Mouse (Mus musculus) stomach, embryonic 14.5 days (tissue): ENCODE data around the gene Hydin. TPM values are rescaled to one million over a fixed set of nuclear protein-coding genes. Genes with fewer than 3 reads are reported as not detected.

Experiments
- ATAC-seq: fragments of 200-750 bp; cut with Nextera tagmentation; 2 replicates; pipeline ENCODE4 v1.8.0; 2017; ENCODE audit warnings: low read depth, moderate TSS enrichment; ENCODE audit not compliant: insufficient number of reproducible peaks, insufficient read depth, low FRiP score
- H3K27ac ChIP-seq: fragments of 300-500 bp; sonication (generic); 2 replicates; pipeline ENCODE4 v1.5.1; 2014; ENCODE audit warnings: mild to moderate bottlenecking, low read length, moderate library complexity, mixed read lengths
- H3K27me3 ChIP-seq: fragments of 300-500 bp; sonication (generic); 2 replicates; pipeline ENCODE4 v1.6.1; 2014; ENCODE audit warnings: low read length, control low read depth, mixed read lengths; ENCODE audit not compliant: control insufficient read depth, insufficient read depth
- H3K36me3 ChIP-seq: fragments of 300-500 bp; sonication (generic); 2 replicates; pipeline ENCODE4 v1.6.1; 2014; ENCODE audit warnings: mild to moderate bottlenecking, control low read depth, low read length, moderate library complexity, mixed read lengths; ENCODE audit not compliant: control insufficient read depth, insufficient read depth
- H3K4me1 ChIP-seq: fragments of 300-500 bp; sonication (generic); 2 replicates; pipeline ENCODE4 v1.6.1; 2014; ENCODE audit warnings: low read length, control low read depth, mixed read lengths; ENCODE audit not compliant: control insufficient read depth, insufficient read depth
- H3K4me2 ChIP-seq: fragments of 300-500 bp; sonication (generic); replicated peaks from 2 replicates; pipeline ENCODE4 v1.6.1; 2014; ENCODE audit warnings: low read depth, low read length, control low read depth
- H3K4me3 ChIP-seq: fragments of 300-500 bp; sonication (generic); 2 replicates; pipeline ENCODE4 v1.5.1; 2014; ENCODE audit warnings: low read depth, low read length, control low read depth
- H3K9ac ChIP-seq: fragments of 300-500 bp; sonication (generic); replicated peaks from 2 replicates; pipeline ENCODE4 v1.6.1; 2014; ENCODE audit warnings: low read depth, mild to moderate bottlenecking, control low read depth, low read length, moderate library complexity, mixed read lengths
- H3K9me3 ChIP-seq: fragments of 300-500 bp; sonication (generic); 2 replicates; pipeline ENCODE4 v1.6.1; 2016; ENCODE audit warnings: low read depth, low read length, control low read depth; ENCODE audit not compliant: control insufficient read depth
- WGBS: fragments of 180-500 bp; shearing (Covaris S2); extraction: QIAGEN DNeasy Blood & Tissue Kit; methylation state at CpG from one replicate; pipeline ENCODE4 v1.1.7; 2014; 5-methylcytosine and 5-hydroxymethylcytosine counted together
- polyA plus RNA-seq: library from polyadenylated mRNA; unstranded; fragments of >200 nt; fragmentation: Nextera tagmentation; extraction: Ambion mirVana; gene quantifications from 2 replicates; pipeline ENCODE4 v1.2.1, GENCODE M21; 2014

The Hydin gene
- polyA plus RNA-seq, 1 experiment from 2014 or later: 0.51 TPM

- WGBS: 73% methylated on average over 9 of the region's 9 CpGs
- Histone ChIP-seq H3K9ac (no peak overlapping the region), H3K4me3 (no peak overlapping the region), H3K4me2 (no peak overlapping the region), H3K27me3 (no peaks in the 10 kb centered on the region), H3K27ac (no peak overlapping the region), H3K4me1 (no peaks in the 10 kb centered on the region), H3K36me3 (no peaks in the 10 kb centered on the region), H3K9me3 (no peaks in the 10 kb centered on the region)
- ATAC-seq: no peak
Observed at GRCm38 (mm10) chr8:110465606-110466005, 198.8 kb downstream of the Hydin start.

GRCm38 (mm10) chr8:110477256-110477655, 210.5 kb downstream of the Hydin start:
- H3K4me2 ChIP-seq: no peak overlapping the region
- H3K36me3 ChIP-seq: no peaks in the 10 kb centered on the region
- no peak overlapping the region for H3K27ac ChIP-seq
- H3K9me3 ChIP-seq: no peaks in the 10 kb centered on the region
- H3K4me1 ChIP-seq: no peaks in the 10 kb centered on the region
- 82% methylated on average over 6 of the region's 6 CpGs for whole genome bisulfite sequencing
- no peak overlapping the region for H3K4me3 ChIP-seq
- H3K9ac ChIP-seq: no peak overlapping the region
- no peaks in the 10 kb centered on the region for H3K27me3 ChIP-seq
- ATAC-seq: no peak

GRCm38 (mm10) chr8:110478576-110478975, 211.8 kb downstream of the Hydin start:
- no peaks in the 10 kb centered on the region for H3K4me1 ChIP-seq
- H3K4me2 ChIP-seq: no peak overlapping the region
- H3K9ac ChIP-seq: no peak overlapping the region
- 32% methylated on average over 6 of the region's 6 CpGs for WGBS
- ATAC-seq: no peak
- no peak overlapping the region for H3K4me3 ChIP-seq
- H3K36me3 ChIP-seq: no peaks in the 10 kb centered on the region
- H3K27ac ChIP-seq: no peak overlapping the region
- H3K9me3 ChIP-seq: no peaks in the 10 kb centered on the region
- no peaks in the 10 kb centered on the region for H3K27me3 ChIP-seq

- 63% methylated on average over 12 of the region's 12 CpGs for WGBS
- no peak for ATAC-seq
- H3K27me3 ChIP-seq: no peaks in the 10 kb centered on the region
- no peak overlapping the region for H3K4me3 ChIP-seq
- H3K9ac ChIP-seq: no peak overlapping the region
- no peaks in the 10 kb centered on the region for H3K36me3 ChIP-seq
- H3K4me2 ChIP-seq: no peak overlapping the region
- no peak overlapping the region for H3K27ac ChIP-seq
- no peaks in the 10 kb centered on the region for H3K9me3 ChIP-seq
- H3K4me1 ChIP-seq: no peaks in the 10 kb centered on the region
Observed at GRCm38 (mm10) chr8:110479401-110479800, 212.6 kb downstream of the Hydin start.

- H3K4me1 ChIP-seq: no peaks in the 10 kb centered on the region
- WGBS: 28% methylated on average over 3 of the region's 3 CpGs
- no peaks in the 10 kb centered on the region for H3K36me3 ChIP-seq
- no peaks in the 10 kb centered on the region for H3K9me3 ChIP-seq
- H3K27me3 ChIP-seq: no peaks in the 10 kb centered on the region
- no peak overlapping the region for H3K4me2 ChIP-seq
- H3K4me3 ChIP-seq: no peak overlapping the region
- H3K9ac ChIP-seq: no peak overlapping the region
- no peak for ATAC-seq
- H3K27ac ChIP-seq: no peak overlapping the region
Observed at GRCm38 (mm10) chr8:110482275-110482674, 215.5 kb downstream of the Hydin start.

GRCm38 (mm10) chr8:110485234-110485633, 218.5 kb downstream of the Hydin start:
- H3K9me3 ChIP-seq: no peaks in the 10 kb centered on the region
- no peak overlapping the region for H3K9ac ChIP-seq
- 92% methylated on average over 13 of the region's 13 CpGs for WGBS
- H3K27me3 ChIP-seq: no peaks in the 10 kb centered on the region
- no peaks in the 10 kb centered on the region for H3K36me3 ChIP-seq
- no peak overlapping the region for H3K4me2 ChIP-seq
- no peaks in the 10 kb centered on the region for H3K4me1 ChIP-seq
- H3K27ac ChIP-seq: no peak overlapping the region
- no peak overlapping the region for H3K4me3 ChIP-seq
- ATAC-seq: no peak

GRCm38 (mm10) chr8:110486020-110486419, 219.2 kb downstream of the Hydin start:
- Histone ChIP-seq H3K9ac (no peak overlapping the region), H3K9me3 (no peaks in the 10 kb centered on the region), H3K4me2 (no peak overlapping the region), H3K36me3 (no peaks in the 10 kb centered on the region), H3K27me3 (no peaks in the 10 kb centered on the region), H3K4me3 (no peak overlapping the region), H3K4me1 (no peaks in the 10 kb centered on the region), H3K27ac (no peak overlapping the region)
- 73% methylated on average over 13 of the region's 13 CpGs for WGBS
- no peak for ATAC-seq

GRCm38 (mm10) chr8:110487644-110488043, 220.9 kb downstream of the Hydin start:
- WGBS: 97% methylated on average over 6 of the region's 6 CpGs
- no peak for ATAC-seq

GRCm38 (mm10) chr8:110489344-110489743, 222.6 kb downstream of the Hydin start:
- H3K4me2 ChIP-seq: no peak overlapping the region
- H3K27me3 ChIP-seq: no peaks in the 10 kb centered on the region
- 75% methylated on average over 4 of the region's 4 CpGs for whole genome bisulfite sequencing
- H3K9me3 ChIP-seq: no peaks in the 10 kb centered on the region
- no peak overlapping the region for H3K9ac ChIP-seq
- no peak for ATAC-seq
- no peaks in the 10 kb centered on the region for H3K4me1 ChIP-seq
- H3K36me3 ChIP-seq: no peaks in the 10 kb centered on the region
- H3K27ac ChIP-seq: no peak overlapping the region
- H3K4me3 ChIP-seq: no peak overlapping the region

More at GRCm38 (mm10) chr8:110487644-110488043, 220.9 kb downstream of the Hydin start:
- H3K36me3 ChIP-seq: no peaks in the 10 kb centered on the region
- no peaks in the 10 kb centered on the region for H3K4me1 ChIP-seq
- no peak overlapping the region for H3K9ac ChIP-seq
- no peaks in the 10 kb centered on the region for H3K9me3 ChIP-seq
- H3K4me3 ChIP-seq: no peak overlapping the region
- no peaks in the 10 kb centered on the region for H3K27me3 ChIP-seq
- H3K27ac ChIP-seq: no peak overlapping the region
- no peak overlapping the region for H3K4me2 ChIP-seq
